Mouse (Mus musculus) spleen, adult 18-20 months (tissue): ENCODE data around the gene G3bp2.

ENCODE experiments used
- DNase-seq, 2 experiments: peaks; one replicate each; pipeline ENCODE4 v3.0.0; 2022; ENCODE audit warnings: mixed read lengths in 2 of 2

The G3bp2 gene

DNA sequence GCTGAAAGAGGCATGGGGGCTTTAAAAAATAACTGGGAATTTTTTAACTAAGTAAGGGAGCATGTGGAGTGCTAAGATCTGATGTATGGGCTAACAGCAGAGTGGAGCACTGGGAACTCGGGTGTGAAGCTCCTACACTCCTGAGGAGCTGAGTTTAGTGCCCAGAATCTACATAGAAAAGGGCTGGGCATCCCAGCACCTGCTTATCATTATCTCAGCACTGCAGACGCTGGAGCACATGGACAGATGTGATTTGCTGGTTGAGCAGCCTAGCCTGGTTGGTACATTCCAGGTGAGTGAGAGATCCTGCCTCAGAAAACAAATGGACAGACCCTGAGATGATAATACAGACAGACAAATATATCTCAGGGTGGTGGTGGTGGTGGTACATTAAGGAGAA lies 73.7 kb downstream of the G3bp2 start:
- no peak for DNase-seq

DNA sequence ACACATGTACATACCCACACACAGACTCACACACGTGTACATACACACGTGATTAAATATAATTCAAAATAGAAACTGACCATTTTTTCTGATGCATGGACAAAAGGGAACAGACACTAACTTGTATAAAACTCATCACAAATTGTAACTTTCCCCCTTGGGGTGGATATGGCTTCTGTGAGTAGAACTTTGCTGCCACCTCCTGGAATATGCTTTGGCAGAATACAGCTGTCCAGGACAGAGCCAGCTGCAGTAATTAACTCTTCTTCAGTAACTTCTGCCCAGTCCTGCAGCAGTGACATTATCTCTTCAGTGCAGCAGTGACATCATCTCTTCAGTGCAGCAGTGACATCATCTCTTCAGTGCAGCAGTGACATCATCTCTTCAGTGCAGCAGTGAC lies 80.5 kb downstream of the G3bp2 start:
- DNase-seq, result peak in 1 of 2 experiments; percentile 39
